Mouse (Mus musculus) heart, embryonic 10.5 days (tissue): ENCODE measurements around the gene Cacna1e. TPM values are rescaled to one million over a fixed set of nuclear protein-coding genes. Genes with fewer than 3 reads are reported as not detected.

Experiments used
- DNase-seq: peaks from one replicate; pipeline ENCODE4 v3.0.0-alpha.2; 2017; ENCODE audit warnings: low spot score
- H3K27ac ChIP-seq: fragments of 300-500 bp; sonication (generic); 2 replicates; pipeline ENCODE4 v1.5.1; 2016; ENCODE audit warnings: mild to moderate bottlenecking
- H3K27me3 ChIP-seq: fragments of 300-500 bp; sonication (generic); 2 replicates; pipeline ENCODE4 v1.6.1; 2016; ENCODE audit warnings: mild to moderate bottlenecking; ENCODE audit not compliant: poor library complexity, insufficient read depth, severe bottlenecking
- H3K36me3 ChIP-seq: fragments of 300-500 bp; sonication (generic); 2 replicates; pipeline ENCODE4 v1.6.1; 2016; ENCODE audit warnings: mild to moderate bottlenecking, moderate library complexity
- H3K4me1 ChIP-seq: fragments of 300-500 bp; sonication (generic); 2 replicates; pipeline ENCODE4 v1.6.1; 2016; ENCODE audit warnings: mild to moderate bottlenecking
- H3K4me3 ChIP-seq: fragments of 300-500 bp; sonication (generic); 2 replicates; pipeline ENCODE4 v1.5.1; 2016; ENCODE audit warnings: mild to moderate bottlenecking, moderate library complexity
- H3K9me3 ChIP-seq: fragments of 300-500 bp; sonication (generic); 2 replicates; pipeline ENCODE4 v1.6.1; 2016; ENCODE audit warnings: mild to moderate bottlenecking, moderate library complexity
- WGBS: fragments of 180-500 bp; shearing (Covaris S2); methylation state at CpG from one replicate; pipeline ENCODE4 v1.1.7; 2016; 5-methylcytosine and 5-hydroxymethylcytosine counted together
- polyA plus RNA-seq: library from polyadenylated mRNA; unstranded; fragments of >200 nt; fragmentation: Nextera tagmentation; extraction: Ambion mirVana; gene quantifications from 2 replicates; pipeline ENCODE4 v1.2.1, GENCODE M21; 2016

Cacna1e gene
- polyA plus RNA-seq, 1 experiment from 2014 or later: 0.20 TPM

GRCm38 (mm10) chr1:154617743-154618455, 266.4 kb downstream of the Cacna1e start:
- no peaks in the 10 kb centered on the region for H3K36me3 ChIP-seq
- DNase-seq: no peak
- 50% methylated on average over 7 of the region's 7 CpGs for WGBS
- H3K27ac ChIP-seq: no peak overlapping the region
- H3K4me3 ChIP-seq: no peak overlapping the region
- H3K27me3 ChIP-seq: no peaks in the 10 kb centered on the region
- H3K4me1 ChIP-seq: 0 out of 2 replicates have a peak, but pooled peaks cover 6% of the 10 kb centered on the region
- no peaks in the 10 kb centered on the region for H3K9me3 ChIP-seq

GRCm38 (mm10) chr1:154615759-154616158, 268.5 kb downstream of the Cacna1e start:
- no peak overlapping the region for H3K27ac ChIP-seq
- 64% methylated on average over 5 of the region's 7 CpGs for WGBS
- DNase-seq: no peak

GRCm38 (mm10) chr1:154608516-154608915, 275.8 kb downstream of the Cacna1e start:
- H3K27ac ChIP-seq: no peak overlapping the region
- H3K27me3 ChIP-seq: no peaks in the 10 kb centered on the region
- H3K36me3 ChIP-seq: no peaks in the 10 kb centered on the region
- no peak for DNase-seq
- H3K4me1 ChIP-seq: no peaks in the 10 kb centered on the region
- H3K9me3 ChIP-seq: no peaks in the 10 kb centered on the region
- no peak overlapping the region for H3K4me3 ChIP-seq
- WGBS: 56% methylated on average over 4 of the region's 4 CpGs

More at GRCm38 (mm10) chr1:154615759-154616158, 268.5 kb downstream of the Cacna1e start:
- H3K4me3 ChIP-seq: no peak overlapping the region
- H3K36me3 ChIP-seq: no peaks in the 10 kb centered on the region
- 0 out of 2 replicates have a peak, but pooled peaks cover 6% of the 10 kb centered on the region for H3K4me1 ChIP-seq
- no peaks in the 10 kb centered on the region for H3K9me3 ChIP-seq
- H3K27me3 ChIP-seq: no peaks in the 10 kb centered on the region

GRCm38 (mm10) chr1:154607406-154607805, 276.9 kb downstream of the Cacna1e start:
- no peak overlapping the region for H3K27ac ChIP-seq
- H3K9me3 ChIP-seq: no peaks in the 10 kb centered on the region
- H3K4me3 ChIP-seq: no peak overlapping the region
- WGBS: 61% methylated on average over 3 of the region's 3 CpGs
- no peaks in the 10 kb centered on the region for H3K36me3 ChIP-seq
- no peaks in the 10 kb centered on the region for H3K27me3 ChIP-seq
- H3K4me1 ChIP-seq: no peaks in the 10 kb centered on the region
- DNase-seq: no peak

GRCm38 (mm10) chr1:154605601-154606000, 278.7 kb downstream of the Cacna1e start:
- no peaks in the 10 kb centered on the region for H3K27me3 ChIP-seq
- H3K9me3 ChIP-seq: no peaks in the 10 kb centered on the region
- no peak for DNase-seq
- no peak overlapping the region for H3K27ac ChIP-seq
- no peaks in the 10 kb centered on the region for H3K4me1 ChIP-seq
- WGBS: 86% methylated on average over 2 of the region's 2 CpGs
- H3K4me3 ChIP-seq: no peak overlapping the region
- no peaks in the 10 kb centered on the region for H3K36me3 ChIP-seq

- no peaks in the 10 kb centered on the region for H3K9me3 ChIP-seq
- H3K4me3 ChIP-seq: no peak overlapping the region
- no peaks in the 10 kb centered on the region for H3K36me3 ChIP-seq
- H3K27me3 ChIP-seq: no peaks in the 10 kb centered on the region
- H3K27ac ChIP-seq: no peak overlapping the region
- DNase-seq: no peak
- H3K4me1 ChIP-seq: no peaks in the 10 kb centered on the region
These were observed 280.5 kb downstream of the Cacna1e start for GRCm38 (mm10) chr1:154603781-154604180.

DNA sequence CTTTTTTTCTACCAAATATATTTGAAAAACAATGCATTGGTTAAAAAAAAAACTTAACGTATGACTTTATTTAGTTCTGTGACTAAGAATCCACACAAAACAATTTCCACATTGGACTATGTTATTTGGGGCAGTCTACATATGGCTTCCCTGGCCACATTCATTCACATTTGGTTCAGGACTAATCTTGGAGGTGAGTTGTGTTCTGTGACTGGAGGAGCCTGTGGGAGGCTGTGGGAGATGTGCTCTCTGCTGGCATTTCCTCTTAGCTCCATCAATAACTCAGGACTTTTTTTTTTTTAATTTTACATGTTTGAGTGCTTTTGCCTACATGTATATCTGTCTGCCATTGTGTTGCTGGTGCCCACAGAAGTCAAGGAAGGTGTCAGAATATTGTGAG, 281.8 kb downstream of the Cacna1e start:
- H3K27me3 ChIP-seq: no peaks in the 10 kb centered on the region
- no peaks in the 10 kb centered on the region for H3K9me3 ChIP-seq
- H3K4me3 ChIP-seq: no peak overlapping the region
- H3K4me1 ChIP-seq: no peaks in the 10 kb centered on the region
- DNase-seq: no peak
- H3K36me3 ChIP-seq: no peaks in the 10 kb centered on the region
- 80% methylated on average over 1 of the region's 1 CpGs for WGBS
- no peak overlapping the region for H3K27ac ChIP-seq

GRCm38 (mm10) chr1:154582516-154582915, 301.8 kb downstream of the Cacna1e start:
- H3K27me3 ChIP-seq: no peaks in the 10 kb centered on the region
- no peak overlapping the region for H3K27ac ChIP-seq
- no peak overlapping the region for H3K4me3 ChIP-seq
- WGBS: 78% methylated on average over 3 of the region's 3 CpGs
- DNase-seq: no peak
- no peaks in the 10 kb centered on the region for H3K36me3 ChIP-seq
- no peaks in the 10 kb centered on the region for H3K4me1 ChIP-seq
- H3K9me3 ChIP-seq: no peaks in the 10 kb centered on the region

DNA sequence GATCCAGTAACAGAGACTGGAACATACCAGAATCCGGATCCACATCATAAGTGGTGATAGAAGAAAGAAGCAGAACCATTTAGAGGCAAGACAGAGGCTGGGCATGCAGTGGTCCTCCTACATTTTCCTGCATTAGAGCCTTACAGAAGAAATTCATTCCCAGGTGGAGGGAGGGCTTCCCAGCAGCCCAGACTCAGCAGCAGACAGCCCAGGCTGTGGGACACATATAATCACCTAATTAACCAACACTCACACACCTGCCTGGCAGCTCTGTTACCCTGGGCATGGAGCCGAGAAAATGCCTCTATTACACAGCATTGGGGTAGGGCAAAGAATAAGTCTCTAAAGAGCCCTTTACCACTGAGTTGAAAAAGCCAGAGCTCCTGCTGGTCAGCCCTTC, 304.4 kb downstream of the Cacna1e start:
- Histone ChIP-seq H3K4me3 (no peak overlapping the region), H3K4me1 (no peaks in the 10 kb centered on the region), H3K9me3 (no peaks in the 10 kb centered on the region), H3K36me3 (no peaks in the 10 kb centered on the region), H3K27me3 (no peaks in the 10 kb centered on the region), H3K27ac (no peak overlapping the region)
- WGBS: 64% methylated on average over 2 of the region's 2 CpGs
- no peak for DNase-seq

GRCm38 (mm10) chr1:154578748-154579147, 305.6 kb downstream of the Cacna1e start:
- DNase-seq: no peak
- H3K27me3 ChIP-seq: no peaks in the 10 kb centered on the region
- H3K9me3 ChIP-seq: no peaks in the 10 kb centered on the region
- no peaks in the 10 kb centered on the region for H3K4me1 ChIP-seq
- WGBS: 78% methylated on average over 4 of the region's 4 CpGs
- H3K4me3 ChIP-seq: no peak overlapping the region
- H3K27ac ChIP-seq: no peak overlapping the region
- no peaks in the 10 kb centered on the region for H3K36me3 ChIP-seq

DNA sequence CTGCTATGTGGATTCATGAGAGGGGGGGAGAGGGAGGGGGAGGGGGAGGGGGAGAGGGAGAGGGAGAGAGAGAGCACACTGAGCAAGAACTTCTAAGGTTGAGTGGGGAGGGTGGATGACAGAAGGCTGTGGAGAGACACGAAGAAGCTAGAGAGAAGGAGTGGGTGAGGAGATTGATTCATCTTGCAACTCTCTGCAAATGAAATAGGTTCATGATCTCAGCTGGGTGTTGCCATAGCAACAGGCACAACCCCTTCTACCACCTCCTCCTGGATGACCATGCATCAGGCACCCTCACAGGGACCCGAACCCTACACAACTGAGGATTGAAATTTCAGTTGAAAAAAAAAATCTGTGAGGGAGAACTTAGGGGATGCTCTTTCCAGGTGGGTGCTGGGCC, 307.9 kb downstream of the Cacna1e start:
- 74% methylated on average over 2 of the region's 2 CpGs for WGBS
- Histone ChIP-seq H3K4me1 (no peaks in the 10 kb centered on the region), H3K27me3 (no peaks in the 10 kb centered on the region), H3K4me3 (no peak overlapping the region), H3K36me3 (no peaks in the 10 kb centered on the region), H3K27ac (no peak overlapping the region), H3K9me3 (no peaks in the 10 kb centered on the region)
- DNase-seq: no peak

- Histone ChIP-seq H3K27ac (no peak overlapping the region), H3K9me3 (no peaks in the 10 kb centered on the region), H3K4me3 (no peak overlapping the region), H3K4me1 (no peaks in the 10 kb centered on the region), H3K27me3 (no peaks in the 10 kb centered on the region), H3K36me3 (no peaks in the 10 kb centered on the region)
- 73% methylated on average over 6 of the region's 6 CpGs for WGBS
- DNase-seq: no peak
These were observed 318.3 kb downstream of the Cacna1e start for GRCm38 (mm10) chr1:154566026-154566425.

- Histone ChIP-seq H3K27me3 (no peaks in the 10 kb centered on the region), H3K9me3 (no peaks in the 10 kb centered on the region), H3K4me3 (no peak overlapping the region), H3K27ac (no peak overlapping the region), H3K4me1 (no peaks in the 10 kb centered on the region), H3K36me3 (no peaks in the 10 kb centered on the region)
- 25% methylated on average over 1 of the region's 1 CpGs for WGBS
- no peak for DNase-seq
These were observed 328.5 kb downstream of the Cacna1e start for GRCm38 (mm10) chr1:154555811-154556210.

DNA sequence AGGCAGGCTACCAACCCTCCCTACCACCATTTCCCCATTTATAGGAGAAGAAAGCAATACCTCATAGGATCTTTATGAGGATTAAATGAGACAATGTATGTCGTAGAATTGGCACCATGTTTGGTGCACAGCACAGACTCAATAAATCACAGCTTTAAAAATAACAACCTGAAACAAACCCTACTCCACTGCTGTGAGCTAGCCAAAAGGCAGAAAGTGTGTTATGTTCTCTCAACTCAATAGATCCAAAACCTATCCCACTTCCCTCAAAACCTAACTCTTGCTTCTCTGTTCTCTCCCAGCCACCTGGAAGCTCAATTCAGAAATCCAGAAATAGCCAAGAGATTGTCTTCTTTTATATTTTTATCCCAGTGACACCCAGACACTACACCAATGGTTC, 331.2 kb downstream of the Cacna1e start:
- H3K9me3 ChIP-seq: no peaks in the 10 kb centered on the region
- H3K4me1 ChIP-seq: no peaks in the 10 kb centered on the region
- WGBS: 83% methylated on average over 1 of the region's 1 CpGs

More for the DNA sequence above, 331.2 kb downstream of the Cacna1e start:
- DNase-seq: no peak
- no peak overlapping the region for H3K4me3 ChIP-seq
- H3K36me3 ChIP-seq: no peaks in the 10 kb centered on the region
- H3K27me3 ChIP-seq: no peaks in the 10 kb centered on the region
- no peak overlapping the region for H3K27ac ChIP-seq
